16 mouse cellular contexts compared by ENCODE assay signal in genomic region chr1:36789416-36789815, GRCm38 (mm10). TPM values are rescaled to one million over a fixed set of nuclear protein-coding genes. Genes with fewer than 3 reads are reported as not detected.
"Had no signal": no experiment of that assay in that cellular context is flagged by ENCODE, and none has a peak within 500 bp of the region (broad histone marks: within the 10 kb centered on the region; RNA-seq: fewer than 3 reads in every experiment).

No protein-coding gene starts in this region.

- H3K27ac ChIP-seq: liver, embryonic 12.5 days; liver, embryonic 14.5 days; midbrain, embryonic 10.5 days; midbrain, embryonic 12.5 days; neural tube, embryonic 12.5 days; stomach, embryonic 15.5 days; stomach, postnatal 0 days had no signal

- H3K4me3 ChIP-seq: liver, embryonic 12.5 days; midbrain, embryonic 10.5 days; midbrain, embryonic 12.5 days; neural tube, embryonic 12.5 days; stomach, embryonic 15.5 days had no signal

- H3K9me3 ChIP-seq: liver, embryonic 12.5 days; midbrain, embryonic 10.5 days; midbrain, embryonic 12.5 days; neural tube, embryonic 12.5 days; stomach, embryonic 15.5 days had no signal

- H3K27me3 ChIP-seq: midbrain, embryonic 12.5 days; neural tube, embryonic 12.5 days; stomach, embryonic 15.5 days had no signal

- DNase-seq: lung, adult 18-20 months; lung, embryonic 14.5 days; lung, postnatal 10 days; midbrain, embryonic 14.5 days; right cerebral cortex, postnatal 14 days; thymus, adult 2 months; thymus, postnatal 25 days; thymus, postnatal 4 days had no signal

- ATAC-seq: liver, embryonic 12.5 days; midbrain, embryonic 16.5 days had no signal

- H3K4me1 ChIP-seq: stomach, embryonic 15.5 days had no signal

RNA-seq across cellular contexts. Expression of gene Zap70, which starts 27.8 kb away (rescaled TPM):
- polyA plus RNA-seq: liver, embryonic 12.5 days had no signal
